Mouse (Mus musculus) hindbrain, embryonic 10.5 days (tissue): ENCODE measurements around the gene Slc4a1. TPM values are rescaled to one million over a fixed set of nuclear protein-coding genes. Genes with fewer than 3 reads are reported as not detected.

Experiments used
- DNase-seq: peaks from one replicate; pipeline ENCODE4 v3.0.0-alpha.2; 2017; ENCODE audit warnings: low spot score
- H3K27ac ChIP-seq: fragments of 300-500 bp; sonication (generic); 2 replicates; pipeline ENCODE4 v1.5.1; 2016; ENCODE audit warnings: mild to moderate bottlenecking, moderate library complexity
- H3K27me3 ChIP-seq: fragments of 300-500 bp; sonication (generic); 2 replicates; pipeline ENCODE4 v1.6.1; 2016; ENCODE audit warnings: mild to moderate bottlenecking; ENCODE audit not compliant: poor library complexity, insufficient read depth, severe bottlenecking
- H3K36me3 ChIP-seq: fragments of 300-500 bp; sonication (generic); 2 replicates; pipeline ENCODE4 v1.6.1; 2016; ENCODE audit warnings: mild to moderate bottlenecking, moderate library complexity
- H3K4me1 ChIP-seq: fragments of 300-500 bp; sonication (generic); replicated peaks from 2 replicates; pipeline ENCODE4 v1.6.1; 2016; ENCODE audit warnings: mild to moderate bottlenecking
- H3K4me3 ChIP-seq: fragments of 300-500 bp; sonication (generic); 2 replicates; pipeline ENCODE4 v1.5.1; 2016; ENCODE audit warnings: mild to moderate bottlenecking, moderate library complexity
- H3K9me3 ChIP-seq: fragments of 300-500 bp; sonication (generic); 2 replicates; pipeline ENCODE4 v1.6.1; 2016; ENCODE audit warnings: mild to moderate bottlenecking, moderate library complexity
- WGBS: fragments of 180-500 bp; shearing (Covaris S2); methylation state at CpG from one replicate; pipeline ENCODE4 v1.1.7; 2016; 5-methylcytosine and 5-hydroxymethylcytosine counted together
- polyA plus RNA-seq: library from polyadenylated mRNA; unstranded; fragments of >200 nt; fragmentation: Nextera tagmentation; extraction: Ambion mirVana; gene quantifications from 2 replicates; pipeline ENCODE4 v1.2.1, GENCODE M21; 2016

Slc4a1 gene
- polyA plus RNA-seq, 1 experiment from 2014 or later: 38.0 TPM

GRCm38 (mm10) chr11:102310768-102311695 lies 55.0 kb downstream of the Slc4a1 start:
- WGBS: 42% methylated on average over 38 of the region's 38 CpGs
- Histone ChIP-seq H3K4me1 (peaks cover 60% of the 10 kb centered on the region), H3K27me3 (no peaks in the 10 kb centered on the region), H3K36me3 (peaks cover 94% of the 10 kb centered on the region), H3K27ac (peak overlapping the region; percentile 66), H3K9me3 (no peaks in the 10 kb centered on the region), H3K4me3 (peak overlapping the region; percentile 46; the same call in 1 of the 2 replicates)
- DNase-seq: no peak

GRCm38 (mm10) chr11:102309821-102310617 lies 56.0 kb downstream of the Slc4a1 start:
- Histone ChIP-seq H3K9me3 (no peaks in the 10 kb centered on the region), H3K4me3 (peak overlapping the region; percentile 46), H3K36me3 (peaks cover 96% of the 10 kb centered on the region), H3K27me3 (no peaks in the 10 kb centered on the region), H3K4me1 (peaks cover 51% of the 10 kb centered on the region), H3K27ac (peak overlapping the region; percentile 66; the same call in 1 of the 2 replicates)
- WGBS: 87% methylated on average over 22 of the region's 22 CpGs
- no peak for DNase-seq

GRCm38 (mm10) chr11:102308979-102309378 lies 57.0 kb downstream of the Slc4a1 start:
- H3K27ac ChIP-seq: peak overlapping the region; percentile 57
- peaks cover 47% of the 10 kb centered on the region for H3K4me1 ChIP-seq
- DNase-seq: peak; percentile 97
- no peaks in the 10 kb centered on the region for H3K27me3 ChIP-seq
- no peaks in the 10 kb centered on the region for H3K9me3 ChIP-seq
- H3K36me3 ChIP-seq: peaks cover 88% of the 10 kb centered on the region
- peak overlapping the region; percentile 46 for H3K4me3 ChIP-seq
- 1% methylated on average over 27 of the region's 27 CpGs for WGBS

- no peak overlapping the region for H3K4me3 ChIP-seq
- peaks cover 47% of the 10 kb centered on the region for H3K4me1 ChIP-seq
- WGBS: 87% methylated on average over 9 of the region's 9 CpGs
- H3K36me3 ChIP-seq: peaks cover 80% of the 10 kb centered on the region
- DNase-seq: no peak
- H3K27ac ChIP-seq: 0 out of 2 replicates have a peak overlapping the region, but pooled peaks have one; percentile 16
- H3K27me3 ChIP-seq: no peaks in the 10 kb centered on the region
- no peaks in the 10 kb centered on the region for H3K9me3 ChIP-seq
Observed at GRCm38 (mm10) chr11:102308104-102308503, 57.9 kb downstream of the Slc4a1 start.

GRCm38 (mm10) chr11:102305359-102305758 lies 60.6 kb downstream of the Slc4a1 start:
- WGBS: 73% methylated on average over 3 of the region's 3 CpGs
- Histone ChIP-seq H3K27me3 (no peaks in the 10 kb centered on the region), H3K4me3 (no peak overlapping the region; the same call in 1 of the 2 replicates), H3K9me3 (no peaks in the 10 kb centered on the region), H3K4me1 (peaks cover 29% of the 10 kb centered on the region), H3K27ac (no peak overlapping the region), H3K36me3 (peaks cover 52% of the 10 kb centered on the region)
- DNase-seq: no peak

DNA sequence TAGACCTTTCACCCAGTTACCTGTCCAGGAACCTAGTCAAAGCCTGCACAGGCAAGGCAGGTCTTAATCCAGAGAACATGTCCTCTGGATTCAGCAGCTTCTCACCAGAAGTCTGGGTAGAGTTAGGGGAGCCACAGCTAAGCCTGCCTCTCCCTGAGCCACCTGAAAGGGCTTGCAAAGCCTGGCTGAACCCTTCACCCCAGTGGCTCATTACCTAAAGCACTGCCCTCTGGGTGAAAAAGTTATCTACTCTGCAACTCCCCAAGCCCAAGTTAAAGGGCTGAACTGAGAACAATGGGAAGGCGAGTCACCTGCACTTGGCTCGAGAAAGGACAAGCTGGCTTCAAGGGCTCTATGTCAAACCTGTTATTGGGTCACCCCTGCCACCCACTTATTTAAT lies 61.9 kb downstream of the Slc4a1 start:
- peaks cover 21% of the 10 kb centered on the region for H3K4me1 ChIP-seq
- H3K27me3 ChIP-seq: no peaks in the 10 kb centered on the region

GRCm38 (mm10) chr11:102299839-102300238 lies 66.2 kb downstream of the Slc4a1 start:
- H3K27me3 ChIP-seq: no peaks in the 10 kb centered on the region
- peak overlapping the region; percentile 17 for H3K27ac ChIP-seq
- H3K4me1 ChIP-seq: peaks cover 28% of the 10 kb centered on the region

More for the DNA sequence above, 61.9 kb downstream of the Slc4a1 start:
- no peaks in the 10 kb centered on the region for H3K9me3 ChIP-seq
- 51% methylated on average over 2 of the region's 2 CpGs for WGBS
- H3K27ac ChIP-seq: no peak overlapping the region
- H3K36me3 ChIP-seq: peaks cover 41% of the 10 kb centered on the region
- no peak overlapping the region for H3K4me3 ChIP-seq
- DNase-seq: no peak

More at GRCm38 (mm10) chr11:102299839-102300238, 66.2 kb downstream of the Slc4a1 start:
- H3K9me3 ChIP-seq: no peaks in the 10 kb centered on the region
- no peak overlapping the region for H3K4me3 ChIP-seq
- DNase-seq: peak; percentile 73
- peaks cover 4% of the 10 kb centered on the region for H3K36me3 ChIP-seq
- 16% methylated on average over 1 of the region's 1 CpGs for WGBS

Other genes starting within 250 kb of the Slc4a1 start
- gene Nags, start 220.7 kb downstream of the Slc4a1 start, polyA plus RNA-seq: 0.10 TPM in 1 of 2 replicates, not detected in the other
- 36.1 and 41.2 TPM in 2 replicates for gene Tmem101, start 209.8 kb downstream of the Slc4a1 start, polyA plus RNA-seq
- gene Lsm12, start 180.9 kb downstream of the Slc4a1 start, polyA plus RNA-seq: 119 and 148 TPM in 2 replicates
- gene G6pc3, start 176.6 kb downstream of the Slc4a1 start, polyA plus RNA-seq: 32.3 and 37.8 TPM in 2 replicates
- gene Hdac5, start 136.0 kb downstream of the Slc4a1 start, polyA plus RNA-seq: 70.3 and 101 TPM in 2 replicates
- 20.9 and 28.3 TPM in 2 replicates for gene BC030867, start 117.3 kb downstream of the Slc4a1 start, polyA plus RNA-seq
- gene Asb16, start 97.5 kb downstream of the Slc4a1 start, polyA plus RNA-seq: 0.08 TPM in 1 of 2 replicates, not detected in the other
- 52.3 and 69.6 TPM in 2 replicates for gene Tmub2, start 81.3 kb downstream of the Slc4a1 start, polyA plus RNA-seq
- 16.8 and 18.7 TPM in 2 replicates for gene Atxn7l3, start 69.6 kb downstream of the Slc4a1 start, polyA plus RNA-seq
- 82.6 and 91.7 TPM in 2 replicates for gene Ubtf, start 46.5 kb downstream of the Slc4a1 start, polyA plus RNA-seq
- 23.5 and 57.0 TPM in 2 replicates for gene Rundc3a, start 27.2 kb upstream of the Slc4a1 start, polyA plus RNA-seq
- gene Slc25a39, start 41.7 kb upstream of the Slc4a1 start, polyA plus RNA-seq: 236 TPM in 2 replicates
- 76.8 and 88.9 TPM in 2 replicates for gene Grn, start 64.1 kb upstream of the Slc4a1 start, polyA plus RNA-seq
- gene Fam171a2, start 81.5 kb upstream of the Slc4a1 start, polyA plus RNA-seq: 5.2 and 8.3 TPM in 2 replicates
- gene Itga2b, start 103.9 kb upstream of the Slc4a1 start, polyA plus RNA-seq: 5.6 and 8.3 TPM in 2 replicates
- gene Gpatch8, start 190.2 kb upstream of the Slc4a1 start, polyA plus RNA-seq: 63.0 and 66.5 TPM in 2 replicates
- 9.0 and 9.1 TPM in 2 replicates for gene Gm11627, start 213.3 kb upstream of the Slc4a1 start, polyA plus RNA-seq
- 31.8 and 36.9 TPM in 2 replicates for gene Fzd2, start 238.2 kb upstream of the Slc4a1 start, polyA plus RNA-seq